In the genomic region with DNA sequence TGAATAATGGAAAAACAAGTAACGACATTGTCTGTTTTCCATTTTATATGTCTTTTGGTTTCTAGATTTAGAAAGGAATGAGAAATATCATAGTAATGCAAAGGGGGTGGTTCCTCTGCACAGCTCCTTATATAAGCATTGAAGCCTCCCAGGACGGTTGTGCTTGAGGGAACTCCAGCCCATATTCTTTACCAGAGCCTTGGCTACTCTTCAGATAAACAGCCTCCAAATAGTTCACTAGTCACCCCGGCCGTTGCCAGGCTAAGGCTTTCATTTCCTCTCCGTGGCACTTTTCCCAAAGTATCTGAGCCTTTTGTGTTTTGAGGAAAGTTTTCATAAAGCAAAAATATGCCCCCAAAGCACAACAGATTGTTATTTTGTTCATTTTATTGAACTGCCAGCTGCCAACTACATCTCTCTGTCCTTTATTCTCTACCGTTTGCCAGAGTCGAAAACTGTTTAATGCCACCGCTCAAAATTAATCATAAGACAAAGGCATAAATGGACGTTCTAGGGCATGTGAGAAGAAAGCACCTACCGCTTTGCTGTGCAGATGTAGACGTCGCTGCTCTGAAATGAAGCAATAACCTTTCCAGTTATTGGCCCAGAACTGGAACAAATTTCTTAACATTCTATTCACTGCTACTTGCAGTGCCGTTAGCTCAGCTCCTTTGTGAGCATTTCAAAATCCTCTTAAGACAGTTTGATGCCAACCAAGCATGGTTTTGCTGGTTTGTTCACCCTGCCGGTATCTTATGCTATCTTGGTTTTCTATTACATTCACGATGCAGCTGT, we compare ENCODE assay signal across 15 mouse cellular contexts.
DNase-seq lines count a peak whose midpoint lies in the region; ATAC-seq lines count a peak whose summit lies in the region.
"Had no signal": no experiment of that assay in that cellular context is flagged by ENCODE, and none has a peak within 500 bp of the region (broad histone marks: within the 10 kb centered on the region; RNA-seq: fewer than 3 reads in every experiment).

No protein-coding gene starts in this region.

- no peak for ATAC-seq in monocyte, adult 5-6 weeks (replicated peaks; ENCODE audit: insufficient number of reproducible peaks, low FRiP score, low TSS enrichment, poor library complexity, severe bottlenecking)
- ATAC-seq: activated CD4-positive, CD25-positive, alpha-beta regulatory T cell, adult 4 months; CD4-positive, CD25-positive, alpha-beta regulatory T cell, adult 4 months; inflammation-experienced regulatory T-cells, adult 6 months had no signal

- DNase-seq in left cerebral cortex, postnatal 4 days: peak; percentile 5
- no peak for DNase-seq in left cerebral cortex, postnatal 14 days (ENCODE audit: low spot score in 2 of 2)
- DNase-seq in brain, adult 2 months (ENCODE audit: low read depth, low spot score): peak; percentile 7
- DNase-seq in gastrocnemius, adult 18-20 months (ENCODE audit: low spot score): peak; percentile 43
- DNase-seq in lung, postnatal 10 days: peak; percentile 25
- no peak for DNase-seq in urinary bladder, postnatal 25 days (ENCODE audit: low spot score)
- DNase-seq in spleen, postnatal 4 days (ENCODE audit: low spot score in 2 of 2): no peak
- DNase-seq: cerebellum, adult 9-10 months; heart, postnatal 36 days; liver, embryonic 13.5 days; thymus, postnatal 36 days had no signal

- intact Hi-C loops in left cerebral cortex, postnatal 4 days (cut with DNase I): no loop called here
- intact Hi-C loops in left cerebral cortex, postnatal 14 days (cut with DNase I): no loop called here

Comparison
In these comparisons a context has a peak if more than half of its experiments do, and no peak if none do; other contexts are left out.
1. DNase-seq: peak in left cerebral cortex, postnatal 4 days (single experiment), brain, adult 2 months (single experiment), gastrocnemius, adult 18-20 months (single experiment) and lung, postnatal 10 days (single experiment); none in left cerebral cortex, postnatal 14 days (0 of 2), urinary bladder, postnatal 25 days (single experiment) and spleen, postnatal 4 days (0 of 2).